Mouse (Mus musculus) C2C12 (cell line): ENCODE measurements at regions not wholly inside any gene's neighbourhood (a gene's known extent, or its start where the extent isn't known, plus 50 kb on each side); places are given as distances from the start of the nearest gene placed in this dataset.

ENCODE experiments used
- CEBPB ChIP-seq: IDR thresholded peaks from one replicate; pipeline ENCODE4 v1.6.1; 2011; ENCODE audit warnings: low read depth, mild to moderate bottlenecking, control low read depth, moderate library complexity
- CTCF ChIP-seq: IDR thresholded peaks from one replicate; pipeline ENCODE4 v1.5.1; 2011; ENCODE audit not compliant: control insufficient read depth, insufficient read depth, insufficient read length
- MAX ChIP-seq: IDR thresholded peaks from one replicate; pipeline ENCODE4 v1.6.1; 2011; ENCODE audit warnings: mild to moderate bottlenecking, control low read depth
- MYOD1 ChIP-seq: IDR thresholded peaks from one replicate; pipeline ENCODE4 v1.6.1; 2011; ENCODE audit warnings: low read depth; ENCODE audit not compliant: control insufficient read depth, insufficient read length
- MYOG ChIP-seq: IDR thresholded peaks from one replicate; pipeline ENCODE4 v1.6.1; 2011; ENCODE audit not compliant: control insufficient read depth, insufficient read length; ENCODE audit errors: extremely low read depth
- USF1 ChIP-seq: IDR thresholded peaks from one replicate; pipeline ENCODE4 v1.6.1; 2011; ENCODE audit warnings: low read depth, mild to moderate bottlenecking, control low read depth, moderate library complexity

DNA sequence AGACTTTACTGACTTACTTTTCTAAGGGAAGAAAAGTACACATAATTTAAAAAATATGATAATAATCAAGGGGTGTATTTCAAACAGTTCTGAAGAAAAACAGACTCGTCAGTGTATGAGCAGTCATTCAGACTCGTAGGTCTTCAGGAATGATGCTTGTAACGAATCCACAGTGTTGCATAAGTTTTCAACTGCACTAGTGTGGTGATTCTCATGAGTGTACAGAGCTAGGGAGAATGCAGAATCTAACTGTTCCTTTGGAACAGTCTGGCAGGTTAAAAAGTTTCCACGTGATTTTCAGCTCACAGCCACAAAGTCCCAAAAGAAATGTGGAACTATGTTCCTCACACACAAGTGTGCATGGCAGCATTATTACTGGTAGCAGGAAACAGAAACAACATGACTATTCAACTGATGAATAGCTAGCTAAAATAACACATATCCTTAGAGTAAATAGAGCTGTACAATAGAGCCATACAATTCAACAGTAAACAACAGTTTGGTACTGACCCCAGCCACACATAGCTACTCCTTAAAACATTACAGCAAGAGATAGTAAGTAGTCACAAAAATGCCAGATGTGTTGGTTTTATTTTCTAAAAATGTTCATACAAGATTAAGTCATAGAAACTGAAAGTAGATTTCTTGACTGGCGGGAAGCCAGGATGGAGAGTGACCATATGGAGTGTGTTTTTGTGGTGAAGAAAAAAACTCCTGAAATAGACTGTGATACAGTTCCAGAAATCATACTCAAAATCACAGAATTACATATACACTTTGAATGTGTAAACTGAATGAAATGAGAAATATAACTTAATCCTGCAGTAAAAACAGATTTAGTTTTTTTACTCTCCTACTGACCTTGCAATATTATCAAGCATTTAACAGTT is 713.1 kb downstream of the Epha7 start:
- TF ChIP-seq CEBPB: no peak
- no peak for TF ChIP-seq CTCF
- no peak for TF ChIP-seq USF1
- no peak for TF ChIP-seq MYOD1
- no peak for TF ChIP-seq MAX
- TF ChIP-seq MYOG: no peak
